In the genomic region with DNA sequence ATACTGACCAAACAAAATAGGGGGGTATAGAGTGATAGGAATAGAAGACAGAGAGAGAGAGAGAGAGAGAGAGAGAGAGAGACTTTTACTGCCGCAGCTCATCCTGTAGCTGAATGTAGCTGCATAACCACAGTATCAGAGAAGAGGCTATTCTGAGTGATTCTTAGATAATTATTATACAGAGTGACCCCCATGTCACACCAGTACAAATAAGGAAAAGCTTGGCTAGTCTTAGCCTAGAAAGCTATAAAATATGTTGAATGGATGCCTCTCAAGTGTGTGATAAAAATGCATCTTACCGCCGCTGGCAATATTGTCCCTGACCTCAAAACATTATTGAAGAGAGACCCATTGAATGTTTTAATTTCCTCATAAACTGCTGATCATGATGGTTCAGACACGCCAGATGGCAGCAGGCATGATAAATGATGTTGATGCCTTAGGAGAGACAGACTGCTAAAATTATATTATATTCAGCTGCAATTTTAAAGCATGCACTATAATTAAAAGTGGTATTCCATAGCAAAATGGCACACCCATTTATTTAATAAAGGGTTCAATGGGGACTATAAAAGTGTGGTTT, we compare ENCODE assay signal across 12 mouse cellular contexts.
"Had no signal": no experiment of that assay in that cellular context is flagged by ENCODE, and none has a peak within 500 bp of the region (broad histone marks: within the 10 kb centered on the region; RNA-seq: fewer than 3 reads in every experiment).

No protein-coding gene starts in this region.

- H3K27ac ChIP-seq: limb, embryonic 15.5 days; liver, embryonic 12.5 days; stomach, embryonic 15.5 days had no signal

- H3K27me3 ChIP-seq: limb, embryonic 15.5 days; liver, embryonic 12.5 days; stomach, embryonic 15.5 days had no signal

- H3K9me3 ChIP-seq: limb, embryonic 15.5 days; liver, embryonic 12.5 days; stomach, embryonic 15.5 days had no signal

- H3K4me1 ChIP-seq: limb, embryonic 15.5 days; liver, embryonic 12.5 days; stomach, embryonic 15.5 days had no signal

- H3K9ac ChIP-seq: limb, embryonic 15.5 days; liver, embryonic 12.5 days; lung, embryonic 14.5 days; stomach, embryonic 15.5 days had no signal

- DNase-seq: kidney, adult 18-20 months; kidney, postnatal 14 days; lung, embryonic 14.5 days; lung, postnatal 10 days; lung, postnatal 4 days; thymus, adult 2 months; thymus, postnatal 25 days had no signal

- H3K4me3 ChIP-seq: limb, embryonic 15.5 days; liver, embryonic 12.5 days; stomach, embryonic 15.5 days had no signal

- H3K4me2 ChIP-seq: limb, embryonic 15.5 days; liver, embryonic 12.5 days; lung, embryonic 14.5 days; midbrain, embryonic 11.5 days; stomach, embryonic 15.5 days had no signal

- ATAC-seq: liver, embryonic 12.5 days; midbrain, embryonic 16.5 days had no signal

- H3K36me3 ChIP-seq: limb, embryonic 15.5 days; liver, embryonic 12.5 days; stomach, embryonic 15.5 days had no signal
